Mouse (Mus musculus) MEL (cell line): ENCODE measurements around the gene Prkcd. TPM values are rescaled to one million over a fixed set of nuclear protein-coding genes. Genes with fewer than 3 reads are reported as not detected.

Source experiments
- DNase-seq: peaks from one replicate; pipeline ENCODE4 v3.0.0; 2011; ENCODE audit warnings: low read depth, low spot score
- H3K27ac ChIP-seq: 2 replicates; pipeline ENCODE4 v1.5.1; 2012; ENCODE audit warnings: low read depth, mild to moderate bottlenecking, control low read depth, low read length, moderate library complexity; ENCODE audit not compliant: control insufficient read depth
- H3K27me3 ChIP-seq, 2 experiments: fragments of 150-350 bp in 1 of 2; sonication (generic) in 1 of 2; 2 replicates each; pipeline ENCODE4 v1.6.1; 2012; ENCODE audit warnings: low read length in 2 of 2, mild to moderate bottlenecking in 2 of 2, improper control_type of control experiment in 1 of 2, moderate library complexity in 1 of 2; ENCODE audit not compliant: insufficient read depth in 2 of 2, control insufficient read depth in 1 of 2
- H3K36me3 ChIP-seq, 2 experiments: 2 replicates each; pipeline ENCODE4 v1.6.1; 2012 to 2014; ENCODE audit warnings: low read length in 2 of 2, improper control_type of control experiment in 1 of 2, inconsistent platforms in 1 of 2, mild to moderate bottlenecking in 1 of 2; ENCODE audit not compliant: insufficient read depth in 2 of 2, control insufficient read depth in 1 of 2
- H3K4me1 ChIP-seq, 2 experiments: fragments of 150-350 bp in 1 of 2; sonication (generic) in 1 of 2; 2 replicates each; pipeline ENCODE4 v1.6.1; 2012; ENCODE audit warnings: low read length in 2 of 2, improper control_type of control experiment in 1 of 2, mild to moderate bottlenecking in 1 of 2; ENCODE audit not compliant: insufficient read depth in 2 of 2, control insufficient read depth in 1 of 2
- H3K4me3 ChIP-seq, 2 experiments: fragments of 150-350 bp in 1 of 2; sonication (generic) in 1 of 2; 2 replicates each; pipeline ENCODE4 v1.5.1; 2012; ENCODE audit warnings: low read depth in 2 of 2, low read length in 2 of 2, mild to moderate bottlenecking in 2 of 2, moderate library complexity in 2 of 2, control low read depth in 1 of 2, improper control_type of control experiment in 1 of 2; ENCODE audit not compliant: control insufficient read depth in 1 of 2, insufficient read depth in 1 of 2
- H3K79me2 ChIP-seq: 2 replicates; pipeline ENCODE4 v1.6.1; 2012; ENCODE audit warnings: mild to moderate bottlenecking, low read length, moderate library complexity; ENCODE audit not compliant: control insufficient read depth, poor library complexity, insufficient read depth
- H3K9ac ChIP-seq: 2 replicates; pipeline ENCODE4 v1.6.1; 2012; ENCODE audit warnings: low read depth, mild to moderate bottlenecking, control low read depth, low read length, moderate library complexity; ENCODE audit not compliant: control insufficient read depth, poor library complexity, severe bottlenecking
- H3K9me3 ChIP-seq: fragments of 150-350 bp; sonication (generic); replicated peaks from 2 replicates; pipeline ENCODE4 v1.6.1; 2012; ENCODE audit warnings: mild to moderate bottlenecking, low read length, improper control_type of control experiment, moderate library complexity; ENCODE audit not compliant: insufficient read depth
- CHD2 ChIP-seq: IDR thresholded peaks from 2 replicates; pipeline ENCODE4 v1.6.1; 2011; ENCODE audit warnings: low read length, improper control_type of control experiment
- CTCF ChIP-seq, 3 experiments: IDR thresholded peaks in 2 of 3; conservative IDR thresholded peaks in 1 of 3; 2 replicates each; pipeline ENCODE4 v1.5.1; 2011 to 2012; ENCODE audit warnings: low read length in 3 of 3, low read depth in 2 of 3, mild to moderate bottlenecking in 2 of 3, improper control_type of control experiment in 1 of 3, inconsistent platforms in 1 of 3, mixed read lengths in 1 of 3, moderate library complexity in 1 of 3; ENCODE audit not compliant: control insufficient read depth in 1 of 3, insufficient read depth in 1 of 3, poor library complexity in 1 of 3, severe bottlenecking in 1 of 3
- ELF1 ChIP-seq: IDR thresholded peaks from 2 replicates; pipeline ENCODE4 v1.6.1; 2014; ENCODE audit warnings: low read depth, mild to moderate bottlenecking, inconsistent platforms, low read length, improper control_type of control experiment, moderate library complexity
- EP300 ChIP-seq, 2 experiments: IDR thresholded peaks; 2 replicates each; pipeline ENCODE4 v1.6.1; 2011; ENCODE audit warnings: improper control_type of control experiment in 2 of 2, low read length in 2 of 2, low read depth in 1 of 2, mild to moderate bottlenecking in 1 of 2
- GABPA ChIP-seq: IDR thresholded peaks from 2 replicates; pipeline ENCODE4 v1.6.1; 2012; ENCODE audit warnings: low read depth, mild to moderate bottlenecking, inconsistent platforms, low read length, improper control_type of control experiment, moderate library complexity
- GATA1 ChIP-seq: IDR thresholded peaks from 2 replicates; pipeline ENCODE4 v1.6.1; 2011; ENCODE audit warnings: low read depth, low read length, improper control_type of control experiment
- KAT2A ChIP-seq: conservative IDR thresholded peaks from 2 replicates; pipeline ENCODE4 v1.6.1; 2012; ENCODE audit warnings: low read depth, low read length, improper control_type of control experiment, inconsistent platforms
- MAX ChIP-seq: IDR thresholded peaks from 2 replicates; pipeline ENCODE4 v1.6.1; 2011; ENCODE audit warnings: low read length, improper control_type of control experiment
- MYB ChIP-seq: IDR thresholded peaks from 2 replicates; pipeline ENCODE4 v1.6.1; 2011; ENCODE audit warnings: mild to moderate bottlenecking, low read depth, low read length, improper control_type of control experiment
- POLR2AphosphoS2 ChIP-seq: IDR thresholded peaks from 2 replicates; pipeline ENCODE4 v1.6.1; 2011; ENCODE audit warnings: low read length, improper control_type of control experiment
- POLR2AphosphoS5 ChIP-seq: IDR thresholded peaks from 2 replicates; pipeline ENCODE4 v1.6.1; 2012; ENCODE audit warnings: low read depth, borderline replicate concordance, mild to moderate bottlenecking, inconsistent platforms, low read length, moderate library complexity, mixed read lengths
- TAL1 ChIP-seq: IDR thresholded peaks from 2 replicates; pipeline ENCODE4 v1.6.1; 2012; ENCODE audit warnings: mild to moderate bottlenecking, inconsistent platforms, low read length, moderate library complexity, mixed read lengths
- UBTF ChIP-seq: IDR thresholded peaks from 2 replicates; pipeline ENCODE4 v1.6.1; 2012; ENCODE audit warnings: low read depth, mild to moderate bottlenecking, inconsistent platforms, low read length, improper control_type of control experiment, moderate library complexity, borderline replicate concordance; ENCODE audit not compliant: insufficient read depth
- USF1 ChIP-seq: IDR thresholded peaks from 2 replicates; pipeline ENCODE4 v1.6.1; 2014; ENCODE audit warnings: low read depth, mild to moderate bottlenecking, inconsistent platforms, low read length, improper control_type of control experiment, moderate library complexity
- USF2 ChIP-seq, 2 experiments: IDR thresholded peaks; 2 replicates each; pipeline ENCODE4 v1.6.1; 2011 to 2012; ENCODE audit warnings: improper control_type of control experiment in 2 of 2, low read length in 2 of 2, borderline replicate concordance in 1 of 2, inconsistent platforms in 1 of 2, low read depth in 1 of 2, mild to moderate bottlenecking in 1 of 2; ENCODE audit not compliant: insufficient read depth in 1 of 2
- ZC3H11A ChIP-seq: IDR thresholded peaks from 2 replicates; pipeline ENCODE4 v1.6.1; 2012; ENCODE audit warnings: low read depth, mild to moderate bottlenecking, inconsistent platforms, low read length, improper control_type of control experiment
- ZNF384 ChIP-seq: IDR thresholded peaks from 2 replicates; pipeline ENCODE4 v1.6.1; 2012; ENCODE audit warnings: low read depth, mild to moderate bottlenecking, inconsistent platforms, low read length, improper control_type of control experiment
- polyA plus RNA-seq, 2 experiments: library from polyadenylated mRNA; stranded (reverse) in 1 of 2; unstranded in 1 of 2; fragments of >175 nt in 1 of 2; fragments of >200 nt in 1 of 2; gene quantifications; 2 replicates each; pipeline versions ENCODE4 v1.2.1 to v1.2.4; 2012; ENCODE audit warnings: low replicate concordance in 2 of 2, low read depth in 1 of 2; ENCODE audit not compliant: insufficient read length in 2 of 2, insufficient read depth in 1 of 2, missing spikeins in 1 of 2
- total RNA-seq: library from RNA; depleted of rRNA; stranded (reverse); fragments of 300-350 nt; gene quantifications from 2 replicates; pipeline ENCODE4 v1.2.3, GENCODE M21; 2012

The Prkcd gene
- total and polyA plus RNA-seq, 3 experiments, result 33.9 to 72.7 TPM; not detected in 1

DNA sequence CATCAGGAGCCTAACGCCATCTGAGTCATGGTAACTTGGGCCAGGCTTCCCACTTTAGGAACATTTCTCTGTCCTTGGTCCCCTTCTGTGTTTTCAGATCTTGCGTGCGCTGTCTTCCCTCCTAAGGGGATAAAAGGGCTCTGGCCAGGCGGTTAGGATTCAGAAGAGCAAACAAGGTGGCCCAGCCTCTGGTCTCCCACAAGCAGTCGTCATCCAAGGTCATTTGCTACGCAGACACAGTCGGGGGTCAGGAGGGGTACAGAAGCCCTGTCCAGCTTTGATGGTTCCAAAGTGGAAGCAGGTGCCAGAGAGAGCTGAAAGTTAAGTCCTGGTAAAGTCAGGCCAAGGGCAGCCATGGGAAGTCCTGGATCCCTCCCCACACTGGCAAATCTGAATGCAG is 35.1 kb downstream of the Prkcd start:
- Histone ChIP-seq H3K4me1 (peaks cover 0 to 8% of the 10 kb centered on the region in 2 experiments; a peak in 2 of 4 replicates), H3K36me3 (peaks cover 2 to 3% of the 10 kb centered on the region in 2 experiments; a peak in 1 of 4 replicates), H3K9ac (no peak overlapping the region), H3K79me2 (no peaks in the 10 kb centered on the region), H3K27me3 (no peaks in the 10 kb centered on the region), H3K9me3 (no peaks in the 10 kb centered on the region), H3K27ac (no peak overlapping the region), H3K4me3 (no peak overlapping the region)
- TF ChIP-seq POLR2AphosphoS5 (no peak), POLR2AphosphoS2 (no peak), TAL1 (no peak), KAT2A (no peak)
- no peak for DNase-seq

DNA sequence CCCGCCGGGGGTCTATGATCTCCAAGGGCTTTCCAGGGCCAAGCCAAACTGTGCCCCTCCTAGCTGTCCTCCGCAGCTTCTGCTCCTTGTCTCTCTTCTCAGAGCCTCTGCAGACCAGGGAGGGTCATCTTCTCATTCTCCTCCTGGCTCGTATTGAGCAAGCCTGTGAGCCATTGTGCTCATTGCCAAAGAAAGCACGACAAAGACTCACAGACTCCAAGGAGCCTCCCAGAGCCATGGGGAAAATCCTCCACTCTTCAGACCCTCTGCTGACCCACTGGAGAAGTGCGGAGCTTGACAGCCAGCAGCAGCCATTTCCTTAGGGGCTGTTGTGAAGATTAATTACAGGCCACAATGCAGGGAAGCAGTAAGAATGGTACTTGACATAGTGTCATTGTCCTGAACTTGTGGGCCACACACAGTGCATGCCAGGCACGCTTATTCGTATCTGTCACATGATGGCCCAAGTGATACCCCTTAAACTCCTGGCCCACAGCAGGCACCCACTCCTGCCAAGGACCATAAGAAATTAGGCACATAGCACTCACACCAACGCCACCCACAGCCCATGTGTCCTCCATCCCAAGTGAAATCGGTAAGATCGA is 35.9 kb downstream of the Prkcd start:
- no peak for TF ChIP-seq ZNF384
- TF ChIP-seq GABPA, result no peak
- no peak for TF ChIP-seq USF1
- TF ChIP-seq UBTF, result no peak
- TF ChIP-seq MAX, result no peak
- TF ChIP-seq TAL1, result no peak
- TF ChIP-seq CHD2, result no peak
- no peak for TF ChIP-seq ELF1
- no peak for TF ChIP-seq POLR2AphosphoS5
- no peak for TF ChIP-seq ZC3H11A
- TF ChIP-seq MYB, result no peak
- TF ChIP-seq USF2 (IDR thresholded peaks at IDR 0.05; ENCODE audit: borderline replicate concordance in 1 of 2, insufficient read depth in 1 of 2, low read depth in 1 of 2, low read length in 2 of 2), result no peak
- no peak for TF ChIP-seq GATA1
- no peak for TF ChIP-seq CTCF (IDR thresholded peaks at IDR 0.05 in 2 of 3, conservative IDR thresholded peaks at IDR 0.05 in 1 of 3; ENCODE audit: control insufficient read depth in 1 of 3, insufficient read depth in 1 of 3, low read depth in 2 of 3, low read length in 3 of 3, poor library complexity in 1 of 3, severe bottlenecking in 1 of 3)
- no peak for TF ChIP-seq EP300 (IDR thresholded peaks at IDR 0.05; ENCODE audit: low read depth in 1 of 2, low read length in 2 of 2)
- H3K4me1 ChIP-seq, result peaks cover 0 to 8% of the 10 kb centered on the region in 2 experiments; a peak in 2 of 4 replicates
- no peaks in the 10 kb centered on the region for H3K27me3 ChIP-seq

More for the DNA sequence above, 35.9 kb downstream of the Prkcd start:
- H3K9ac ChIP-seq, result no peak overlapping the region
- DNase-seq, result no peak
- H3K36me3 ChIP-seq, result 0 out of 4 replicates have a peak, but pooled peaks cover 0 to 3% of the 10 kb centered on the region in 2 experiments
- no peaks in the 10 kb centered on the region for H3K79me2 ChIP-seq
- no peaks in the 10 kb centered on the region for H3K9me3 ChIP-seq
- H3K4me3 ChIP-seq, result no peak overlapping the region
- no peak overlapping the region for H3K27ac ChIP-seq
